Mouse (Mus musculus) cortical plate, adult 2 months (tissue): ENCODE data around the gene Tcf12.

ENCODE experiments used
- CTCF ChIP-seq: fragments of 200-500 bp; IDR thresholded peaks from 2 replicates; pipeline ENCODE4 v1.5.1; 2011; ENCODE audit warnings: mild to moderate bottlenecking, control low read depth, low read length; ENCODE audit not compliant: insufficient read depth; ENCODE audit errors: extremely low read depth
- POLR2A ChIP-seq: fragments of 200-500 bp; IDR thresholded peaks from 2 replicates; pipeline ENCODE4 v1.6.1; 2011; ENCODE audit warnings: mild to moderate bottlenecking, low read length, control low read depth; ENCODE audit not compliant: insufficient read depth; ENCODE audit errors: extremely low read depth

DNA sequence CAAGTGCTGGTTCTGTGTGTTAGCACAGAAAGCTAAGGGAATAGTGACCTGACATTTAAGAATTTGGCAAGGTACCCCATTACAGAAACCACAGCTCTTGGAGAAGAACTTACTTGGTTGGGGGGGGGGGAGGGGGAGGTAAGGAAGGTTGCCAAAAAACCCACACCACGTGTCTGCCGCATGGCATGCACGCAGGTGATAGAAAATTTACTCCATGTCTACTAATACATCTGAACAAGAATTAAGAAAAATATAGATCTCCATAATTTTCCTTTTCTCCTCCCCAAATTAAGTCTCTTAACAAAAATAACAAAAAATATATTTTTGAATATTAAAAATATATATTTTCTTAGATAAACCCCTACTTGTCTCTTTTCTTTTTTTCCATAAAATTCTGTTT is 75.4 kb downstream of the Tcf12 start:
- no peak for TF ChIP-seq CTCF
- no peak for TF ChIP-seq POLR2A
